Mouse (Mus musculus) midbrain, embryonic 10.5 days (tissue): Measurements from ENCODE around the gene Kctd17. TPM values are rescaled to one million over a fixed set of nuclear protein-coding genes. Genes with fewer than 3 reads are reported as not detected.

Experiments used
- DNase-seq: peaks from one replicate; pipeline ENCODE4 v3.0.0-alpha.2; 2017; ENCODE audit warnings: low spot score
- H3K27ac ChIP-seq: fragments of 300-500 bp; sonication (generic); replicated peaks from 2 replicates; pipeline ENCODE4 v1.5.1; 2016; ENCODE audit warnings: mild to moderate bottlenecking
- H3K27me3 ChIP-seq: fragments of 300-500 bp; sonication (generic); 2 replicates; pipeline ENCODE4 v1.6.1; 2016; ENCODE audit warnings: low read depth, mild to moderate bottlenecking; ENCODE audit not compliant: poor library complexity, severe bottlenecking
- H3K36me3 ChIP-seq: fragments of 300-500 bp; sonication (generic); 2 replicates; pipeline ENCODE4 v1.6.1; 2016; ENCODE audit warnings: mild to moderate bottlenecking, moderate library complexity
- H3K4me1 ChIP-seq: fragments of 300-500 bp; sonication (generic); 2 replicates; pipeline ENCODE4 v1.6.1; 2016
- H3K4me3 ChIP-seq: fragments of 300-500 bp; sonication (generic); 2 replicates; pipeline ENCODE4 v1.5.1; 2016; ENCODE audit warnings: mild to moderate bottlenecking, moderate library complexity
- H3K9me3 ChIP-seq: fragments of 300-500 bp; sonication (generic); replicated peaks from 2 replicates; pipeline ENCODE4 v1.6.1; 2016; ENCODE audit warnings: mild to moderate bottlenecking
- WGBS: fragments of 180-500 bp; shearing (Covaris S2); methylation state at CpG from one replicate; pipeline ENCODE4 v1.1.7; 2016; 5-methylcytosine and 5-hydroxymethylcytosine counted together
- polyA plus RNA-seq: library from polyadenylated mRNA; unstranded; fragments of >200 nt; fragmentation: Nextera tagmentation; extraction: Ambion mirVana; gene quantifications from 2 replicates; pipeline ENCODE4 v1.2.1, GENCODE M21; 2016

The Kctd17 gene
- polyA plus RNA-seq, 1 experiment from 2014 or later = 64.0 TPM

DNA sequence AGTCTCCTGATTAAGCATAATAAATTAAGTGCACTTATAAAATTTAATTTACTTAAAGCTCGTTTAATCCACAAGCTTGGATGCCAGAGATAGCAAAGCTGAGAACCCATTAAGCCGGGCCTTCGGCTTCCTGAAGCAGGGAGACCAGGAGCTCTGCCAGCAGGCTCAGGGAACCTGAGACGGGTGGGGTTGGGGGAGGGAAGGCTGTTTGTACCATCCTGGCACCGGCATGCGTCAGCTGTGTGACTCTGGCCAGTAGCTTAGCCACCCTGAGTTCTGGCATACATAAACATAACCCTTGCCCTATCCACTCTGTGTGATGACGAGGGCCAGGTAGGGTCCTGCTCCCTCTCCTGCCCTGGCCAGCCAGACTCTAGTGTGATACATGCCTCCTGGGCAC, 27.7 kb downstream of the Kctd17 start:
- Histone ChIP-seq H3K9me3 (no peaks in the 10 kb centered on the region), H3K27me3 (no peaks in the 10 kb centered on the region), H3K36me3 (no peaks in the 10 kb centered on the region), H3K4me3 (no peak overlapping the region), H3K4me1 (0 out of 2 replicates have a peak, but pooled peaks cover 2% of the 10 kb centered on the region), H3K27ac (no peak overlapping the region)
- no peak for DNase-seq
- WGBS = 59% methylated on average over 7 of the region's 7 CpGs

DNA sequence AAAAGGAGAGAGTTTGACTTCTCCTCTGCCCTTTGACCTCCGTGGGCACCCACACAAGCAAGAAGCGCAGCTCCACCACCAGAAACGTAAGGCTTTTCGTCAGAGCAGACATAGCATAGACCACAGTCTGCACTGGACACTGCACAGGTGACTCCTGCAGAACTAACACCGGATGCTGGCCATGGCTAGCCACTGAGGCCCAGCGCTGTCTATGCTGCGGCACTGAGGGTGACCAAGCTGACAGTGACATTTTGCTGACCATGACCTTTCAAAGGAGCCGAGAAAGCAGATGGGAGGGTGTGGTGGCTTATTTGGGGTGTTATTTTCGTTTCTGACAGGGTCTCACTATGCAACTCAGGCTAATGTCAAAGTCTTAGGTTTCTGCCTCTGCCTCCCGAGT, 28.8 kb downstream of the Kctd17 start:
- Histone ChIP-seq H3K36me3 (no peaks in the 10 kb centered on the region), H3K4me1 (0 out of 2 replicates have a peak, but pooled peaks cover 2% of the 10 kb centered on the region), H3K4me3 (no peak overlapping the region), H3K27me3 (no peaks in the 10 kb centered on the region), H3K9me3 (no peaks in the 10 kb centered on the region), H3K27ac (no peak overlapping the region)
- WGBS = 81% methylated on average over 10 of the region's 10 CpGs
- no peak for DNase-seq

DNA sequence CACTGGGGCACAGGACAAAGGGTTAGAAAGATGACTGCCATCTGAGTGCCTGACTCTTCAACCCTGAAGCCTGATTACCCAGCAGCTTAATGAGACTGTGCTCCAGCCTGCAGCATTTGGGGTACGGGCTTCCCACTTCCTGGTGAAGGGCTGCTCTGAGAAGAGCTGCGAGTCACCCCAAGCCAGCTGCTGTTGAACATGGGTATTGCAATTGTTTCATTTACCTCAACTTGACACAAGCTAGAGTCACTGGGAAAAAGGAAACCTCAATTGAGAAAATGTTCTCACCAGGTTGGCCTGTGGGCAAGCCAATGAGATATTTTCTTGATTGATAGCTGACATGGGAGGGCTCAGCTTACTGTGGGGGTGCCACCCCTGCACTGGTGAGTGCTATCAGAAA, 34.6 kb downstream of the Kctd17 start:
- no peak overlapping the region for H3K27ac ChIP-seq
- H3K9me3 ChIP-seq = no peaks in the 10 kb centered on the region
- no peaks in the 10 kb centered on the region for H3K4me1 ChIP-seq
- H3K36me3 ChIP-seq = no peaks in the 10 kb centered on the region
- no peak for DNase-seq
- H3K4me3 ChIP-seq = no peak overlapping the region
- no peaks in the 10 kb centered on the region; the same call in 1 of the 2 replicates for H3K27me3 ChIP-seq
- 88% methylated on average over 2 of the region's 2 CpGs for WGBS

DNA sequence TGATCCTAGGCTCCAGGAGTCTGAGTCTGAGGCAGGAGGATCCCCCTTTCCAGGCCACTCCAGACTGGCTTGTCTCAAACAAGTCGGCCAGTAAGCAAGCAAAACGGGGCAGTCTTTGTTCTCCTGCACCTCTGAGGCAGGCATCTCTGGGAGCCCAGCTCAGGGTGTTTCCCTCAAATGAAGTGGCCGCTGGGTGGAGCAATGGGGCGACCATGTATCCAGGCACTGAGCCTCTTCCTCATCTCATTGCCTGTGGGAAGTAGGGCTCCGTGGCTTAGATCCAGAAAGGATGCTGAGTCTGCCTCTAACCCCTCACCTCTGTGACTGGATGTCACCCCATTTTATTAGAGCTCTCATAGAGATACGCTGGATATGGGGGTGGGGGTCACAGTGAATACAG, 38.4 kb downstream of the Kctd17 start:
- 33% methylated on average over 6 of the region's 6 CpGs for WGBS
- H3K4me1 ChIP-seq = no peaks in the 10 kb centered on the region
- no peaks in the 10 kb centered on the region for H3K9me3 ChIP-seq
- DNase-seq = no peak
- H3K36me3 ChIP-seq = no peaks in the 10 kb centered on the region
- H3K27ac ChIP-seq = no peak overlapping the region
- no peak overlapping the region for H3K4me3 ChIP-seq
- no peaks in the 10 kb centered on the region; the same call in 1 of the 2 replicates for H3K27me3 ChIP-seq

DNA sequence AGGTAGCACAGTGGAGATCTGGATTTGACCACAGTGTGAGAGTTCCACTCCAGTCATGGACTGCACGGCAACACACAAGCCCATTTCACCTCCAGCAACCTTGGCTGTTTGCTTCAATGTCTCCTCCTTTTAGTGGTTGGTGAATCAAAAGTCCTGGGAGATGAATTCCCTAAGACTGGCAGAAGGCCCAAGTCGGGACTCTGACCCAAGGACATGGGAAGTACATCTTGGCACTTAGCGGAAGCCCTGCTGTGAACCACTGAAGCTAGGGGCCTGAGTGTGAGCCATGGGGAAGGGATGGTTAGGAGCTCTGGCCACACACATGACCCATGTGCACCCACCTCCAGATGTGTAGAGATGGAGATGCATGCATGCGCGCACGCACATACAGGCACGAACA, 39.2 kb downstream of the Kctd17 start:
- Histone ChIP-seq H3K27ac (no peak overlapping the region), H3K36me3 (no peaks in the 10 kb centered on the region), H3K4me1 (no peaks in the 10 kb centered on the region), H3K27me3 (no peaks in the 10 kb centered on the region; the same call in 1 of the 2 replicates), H3K4me3 (no peak overlapping the region), H3K9me3 (no peaks in the 10 kb centered on the region)
- DNase-seq = no peak
- WGBS = 94% methylated on average over 7 of the region's 7 CpGs

DNA sequence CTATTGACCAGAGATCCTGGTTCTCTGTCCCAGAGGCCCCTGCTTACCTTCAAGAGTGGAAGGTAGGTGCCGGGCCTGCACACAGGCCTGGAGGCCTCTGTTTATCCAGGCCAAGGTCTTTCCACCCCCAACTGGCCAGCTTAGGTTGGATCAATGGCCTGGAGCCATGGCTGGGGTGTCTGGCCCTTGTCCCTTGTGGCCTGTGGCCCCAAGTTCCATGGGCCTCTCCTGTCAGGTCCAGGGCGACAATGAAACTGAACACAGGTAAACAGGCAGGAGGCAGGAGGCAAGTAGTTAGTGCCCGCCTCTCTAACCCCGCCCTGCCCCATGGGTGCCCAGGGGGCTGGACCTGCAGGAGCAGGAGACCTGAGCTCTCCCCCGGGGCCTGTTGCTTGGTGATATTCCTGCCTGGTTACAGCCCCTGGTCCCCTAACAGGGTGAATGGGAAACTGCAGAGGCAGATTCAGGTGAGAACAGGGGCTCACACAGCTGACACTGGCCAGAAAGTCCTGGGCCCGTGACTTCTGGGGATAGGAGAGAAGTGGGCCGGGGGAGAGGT, 40.1 kb downstream of the Kctd17 start, which contains the start of gene Tmprss6:
TSS of gene Tmprss6 (minus strand) at position 256 of the 559 bp plus-strand sequence.
- no peak within 1 kb of the TSS for H3K4me3 ChIP-seq
- no peaks in the 10 kb centered on the region for H3K4me1 ChIP-seq
- no peak for DNase-seq
- H3K27ac ChIP-seq = 0 out of 2 replicates have a peak within 1 kb of the TSS, but pooled peaks have one; percentile 23
- peaks cover 3% of the 10 kb centered on the region; the same call in 1 of the 2 replicates for H3K27me3 ChIP-seq
- no peaks in the 10 kb centered on the region for H3K36me3 ChIP-seq
- WGBS = 76% methylated on average over 7 of the region's 7 CpGs
- H3K9me3 ChIP-seq = no peaks in the 10 kb centered on the region

DNA sequence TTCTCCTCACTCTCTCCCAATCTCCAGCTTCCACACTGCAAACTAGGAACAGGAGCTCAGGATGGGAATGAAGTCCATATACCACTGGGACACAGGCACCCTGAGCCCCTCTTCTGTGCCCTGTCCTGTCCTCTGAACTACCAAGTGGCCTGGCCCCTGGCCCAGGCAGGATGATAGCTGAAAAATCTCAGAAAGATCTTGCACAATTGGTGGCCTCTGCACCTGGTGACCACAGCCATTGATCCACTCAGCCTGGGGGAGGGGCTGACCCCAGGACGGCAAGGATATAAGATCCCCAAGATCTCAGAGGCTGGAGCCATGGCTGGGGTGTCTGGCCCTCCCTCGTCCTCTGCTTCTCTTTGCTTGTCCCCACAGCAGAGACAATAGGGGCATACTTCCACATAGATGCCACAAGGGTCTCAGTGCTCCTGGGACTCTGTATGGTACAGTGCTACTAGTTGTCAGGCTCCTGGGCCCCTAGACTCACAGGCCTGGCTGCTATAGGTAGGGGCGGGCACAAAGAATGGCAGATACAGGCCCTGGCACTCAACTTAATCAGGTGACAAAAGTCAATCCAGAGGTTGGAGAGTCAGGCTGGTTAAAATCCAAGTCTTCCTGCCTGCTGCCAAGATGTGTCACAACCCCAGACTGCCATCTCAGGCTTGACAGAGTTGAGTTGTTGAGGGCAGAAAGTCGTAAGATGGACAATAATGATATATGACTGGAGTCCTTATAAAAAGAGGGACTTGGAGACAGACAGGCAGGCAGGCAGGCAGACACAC, 42.3 kb downstream of the Kctd17 start:
- 76% methylated on average over 4 of the region's 4 CpGs for WGBS
- H3K9me3 ChIP-seq = no peaks in the 10 kb centered on the region
- no peaks in the 10 kb centered on the region for H3K36me3 ChIP-seq
- DNase-seq = no peak
- no peak overlapping the region for H3K4me3 ChIP-seq
- peaks cover 5% of the 10 kb centered on the region; the same call in 1 of the 2 replicates for H3K27me3 ChIP-seq
- H3K27ac ChIP-seq = 0 out of 2 replicates have a peak overlapping the region, but pooled peaks have one; percentile 6
- H3K4me1 ChIP-seq = no peaks in the 10 kb centered on the region

DNA sequence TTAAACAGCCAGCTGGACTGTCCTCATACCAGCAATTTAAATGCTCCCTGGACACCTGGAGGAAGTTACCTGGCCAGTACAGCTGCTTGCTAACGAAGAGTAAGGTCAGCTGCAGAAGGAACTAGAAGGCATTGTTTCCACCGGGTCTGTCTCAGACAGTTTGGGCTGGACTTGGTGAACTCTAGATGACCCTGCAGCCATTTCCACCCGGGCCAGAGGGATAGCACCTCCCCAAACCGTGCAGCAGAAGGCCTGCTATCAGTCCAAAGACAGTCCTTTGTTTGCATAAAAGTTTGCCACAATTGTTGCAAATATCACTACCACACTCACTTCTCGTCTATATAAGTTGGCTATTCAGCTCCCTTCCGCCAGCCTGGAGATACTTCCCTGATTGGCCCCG, 43.5 kb downstream of the Kctd17 start:
- H3K27ac ChIP-seq = no peak overlapping the region
- H3K36me3 ChIP-seq = no peaks in the 10 kb centered on the region
- H3K9me3 ChIP-seq = no peaks in the 10 kb centered on the region
- H3K4me3 ChIP-seq = no peak overlapping the region
- peaks cover 5% of the 10 kb centered on the region; the same call in 1 of the 2 replicates for H3K27me3 ChIP-seq
- no peak for DNase-seq
- H3K4me1 ChIP-seq = no peaks in the 10 kb centered on the region
- WGBS = 70% methylated on average over 7 of the region's 7 CpGs

DNA sequence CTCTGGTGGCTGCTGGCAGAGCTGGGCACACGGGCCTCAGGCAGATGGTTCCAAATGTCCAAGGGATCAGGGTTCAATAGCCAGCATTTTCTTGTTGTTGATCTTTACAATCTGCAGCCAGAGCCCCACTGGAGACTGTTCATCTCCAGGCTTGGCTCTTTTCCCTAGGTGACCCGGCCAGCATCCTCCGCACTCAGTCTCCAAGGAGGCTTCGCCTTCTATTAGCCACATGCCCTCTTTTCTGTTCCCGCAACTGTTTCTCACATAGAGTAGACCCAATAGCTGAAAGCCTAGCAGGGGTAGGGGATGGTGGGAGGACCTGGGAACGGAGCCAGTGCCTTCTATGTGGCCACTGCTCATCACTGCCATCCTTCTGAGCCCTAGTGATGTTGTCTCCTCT, 45.1 kb downstream of the Kctd17 start:
- H3K4me1 ChIP-seq = no peaks in the 10 kb centered on the region
- H3K4me3 ChIP-seq = no peak overlapping the region
- H3K36me3 ChIP-seq = no peaks in the 10 kb centered on the region
- no peak overlapping the region for H3K27ac ChIP-seq
- WGBS = 83% methylated on average over 6 of the region's 6 CpGs
- no peaks in the 10 kb centered on the region for H3K9me3 ChIP-seq
- peaks cover 5% of the 10 kb centered on the region; the same call in 1 of the 2 replicates for H3K27me3 ChIP-seq
- no peak for DNase-seq

DNA sequence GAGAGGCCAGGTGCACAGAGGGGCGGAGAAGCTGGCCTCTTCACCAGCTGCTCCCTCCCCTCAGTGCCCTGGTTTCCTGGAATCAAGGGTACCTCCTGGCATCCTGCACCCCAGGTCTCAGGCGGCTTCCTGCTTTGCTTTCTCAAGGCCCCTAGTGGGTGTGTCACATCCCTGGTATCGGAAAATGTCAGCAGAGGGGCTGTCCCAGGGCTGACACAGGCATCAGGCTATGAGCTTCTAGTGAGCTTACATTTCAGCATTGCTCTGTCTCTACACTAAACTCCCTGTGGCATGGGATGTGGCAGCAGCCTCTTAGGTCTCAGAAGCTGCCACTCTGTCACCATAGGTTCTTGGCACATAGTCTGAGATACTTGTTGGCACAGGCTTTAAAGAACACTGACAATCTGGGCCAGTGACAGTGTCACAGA, 47.3 kb downstream of the Kctd17 start:
- no peak for DNase-seq
- Histone ChIP-seq H3K9me3 (no peaks in the 10 kb centered on the region), H3K27me3 (peaks cover 5% of the 10 kb centered on the region; the same call in 1 of the 2 replicates), H3K4me3 (no peak overlapping the region), H3K4me1 (no peaks in the 10 kb centered on the region), H3K36me3 (no peaks in the 10 kb centered on the region), H3K27ac (no peak overlapping the region)
- WGBS = 71% methylated on average over 3 of the region's 3 CpGs

DNA sequence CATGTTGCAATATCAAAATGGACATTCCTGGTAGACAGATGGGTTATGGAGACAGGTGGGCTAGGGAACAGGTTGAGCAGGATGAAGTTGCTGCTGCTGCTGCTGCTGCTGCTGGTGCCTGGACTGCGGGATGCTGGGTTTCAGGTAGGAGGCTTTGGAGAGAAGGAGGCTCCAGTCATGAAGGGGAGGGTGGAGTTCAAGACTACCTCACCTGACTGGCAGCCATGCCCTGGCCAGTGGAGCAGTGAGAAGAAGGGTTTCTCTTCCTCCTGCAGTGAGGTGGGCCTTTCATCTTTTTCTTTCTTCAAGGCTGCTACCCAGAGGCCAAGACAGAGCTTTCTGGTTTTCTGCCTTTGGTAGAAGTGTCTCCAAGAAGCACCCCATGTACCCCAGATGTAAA, 48.5 kb downstream of the Kctd17 start:
- Histone ChIP-seq H3K4me1 (no peaks in the 10 kb centered on the region), H3K27ac (no peak overlapping the region), H3K27me3 (peaks cover 5% of the 10 kb centered on the region; the same call in 1 of the 2 replicates), H3K9me3 (no peaks in the 10 kb centered on the region), H3K36me3 (no peaks in the 10 kb centered on the region), H3K4me3 (no peak overlapping the region)
- DNase-seq = no peak
- WGBS = 64% methylated on average over 1 of the region's 1 CpGs

DNA sequence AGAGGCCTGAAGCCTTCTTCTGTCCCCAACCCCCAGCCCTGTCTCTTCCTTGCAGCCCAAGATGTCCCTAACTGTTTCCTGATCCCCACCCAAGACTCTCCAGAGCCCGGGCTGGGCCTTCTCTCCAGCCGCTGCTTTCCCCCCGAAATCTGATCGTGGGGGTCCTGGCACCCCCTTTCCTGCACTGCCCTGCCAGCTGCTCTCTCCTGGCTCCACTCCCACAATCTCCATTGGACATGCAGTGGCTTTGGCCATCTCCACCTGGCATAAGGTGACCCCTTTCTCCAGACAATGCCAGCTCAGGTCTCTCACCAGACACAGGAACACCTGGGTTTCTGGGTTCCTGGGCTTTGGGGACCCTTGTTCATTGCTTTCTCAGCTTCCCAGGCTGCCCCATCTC, 49.7 kb downstream of the Kctd17 start:
- 96% methylated on average over 4 of the region's 4 CpGs for WGBS
- Histone ChIP-seq H3K4me1 (no peaks in the 10 kb centered on the region), H3K9me3 (no peaks in the 10 kb centered on the region), H3K27ac (no peak overlapping the region), H3K27me3 (peaks cover 5% of the 10 kb centered on the region; the same call in 1 of the 2 replicates), H3K36me3 (no peaks in the 10 kb centered on the region), H3K4me3 (no peak overlapping the region)
- no peak for DNase-seq

DNA sequence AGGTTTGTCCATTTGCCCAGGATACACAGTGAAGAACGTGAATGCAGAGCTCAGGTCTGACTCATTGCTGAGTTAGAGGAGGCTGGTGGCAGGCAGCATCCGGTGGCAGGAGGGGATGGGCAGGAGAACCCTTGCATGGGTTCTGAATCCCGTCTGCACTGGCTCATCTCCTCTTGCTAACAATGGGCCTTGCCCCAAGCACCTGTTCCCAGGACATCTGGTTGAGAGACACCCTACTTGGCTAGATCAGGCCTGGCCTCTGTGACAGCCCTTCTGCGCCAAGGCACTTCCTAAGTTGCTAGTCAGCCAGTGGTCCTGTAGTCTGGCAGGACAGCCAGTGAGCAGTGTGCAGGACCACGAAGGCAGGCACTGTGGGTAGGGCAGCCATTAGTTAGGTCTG, 51.1 kb downstream of the Kctd17 start:
- Histone ChIP-seq H3K36me3 (no peaks in the 10 kb centered on the region), H3K4me3 (no peak overlapping the region), H3K9me3 (no peaks in the 10 kb centered on the region), H3K4me1 (no peaks in the 10 kb centered on the region), H3K27ac (no peak overlapping the region), H3K27me3 (no peaks in the 10 kb centered on the region)
- no peak for DNase-seq
- 85% methylated on average over 5 of the region's 5 CpGs for WGBS
